Mouse (Mus musculus): Measurements from ENCODE around the gene Cntnap5b. TPM values are rescaled to one million over a fixed set of nuclear protein-coding genes. Genes with fewer than 3 reads are reported as not detected.
"Not testable (repeated sequence)": the region's sequence is repeated elsewhere in the genome, so short reads cannot be mapped to it uniquely, and the experiment has no call there.

The Cntnap5b gene
- not detected in 2 replicates for total RNA-seq (2017)

- ATAC-seq (ENCODE audit: extremely low read depth, insufficient number of reproducible peaks, low FRiP score, poor library complexity, severe bottlenecking) = no peak
These were observed at the start of gene Cntnap5b for GRCm38 (mm10) chr1:99772614-99773013. Gene Cntnap5b, plus strand, starts transcription at chr1:99772765.

- no peak for ATAC-seq (ENCODE audit: extremely low read depth, insufficient number of reproducible peaks, low FRiP score, poor library complexity, severe bottlenecking)
These were observed 12.6 kb upstream of the Cntnap5b start for GRCm38 (mm10) chr1:99759996-99760395.

GRCm38 (mm10) chr1:99772183-99772582, 382 bp upstream of the Cntnap5b start:
- no peak for ATAC-seq (ENCODE audit: extremely low read depth, insufficient number of reproducible peaks, low FRiP score, poor library complexity, severe bottlenecking)

DNA sequence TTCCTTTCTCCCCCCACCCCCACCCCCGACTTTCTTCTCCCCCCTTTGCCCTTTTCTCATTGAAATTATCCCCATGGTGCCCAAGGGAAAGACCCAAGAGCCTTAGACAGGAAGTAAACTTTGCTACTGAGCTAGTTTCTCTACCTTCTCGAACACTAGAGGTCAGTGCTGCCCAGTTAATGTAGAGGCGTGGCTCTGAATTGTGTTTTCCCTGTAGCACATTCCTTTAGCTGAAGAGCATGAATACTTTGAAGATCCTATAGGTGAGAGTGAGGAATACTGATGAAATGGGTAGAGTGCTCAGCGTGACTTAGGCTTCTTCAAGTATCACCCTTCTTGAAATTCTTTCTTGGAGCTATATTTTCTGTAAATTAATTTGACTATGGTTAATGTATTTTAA, 1.6 kb downstream of the Cntnap5b start:
- no peak for ATAC-seq (ENCODE audit: extremely low read depth, insufficient number of reproducible peaks, low FRiP score, poor library complexity, severe bottlenecking)

DNA sequence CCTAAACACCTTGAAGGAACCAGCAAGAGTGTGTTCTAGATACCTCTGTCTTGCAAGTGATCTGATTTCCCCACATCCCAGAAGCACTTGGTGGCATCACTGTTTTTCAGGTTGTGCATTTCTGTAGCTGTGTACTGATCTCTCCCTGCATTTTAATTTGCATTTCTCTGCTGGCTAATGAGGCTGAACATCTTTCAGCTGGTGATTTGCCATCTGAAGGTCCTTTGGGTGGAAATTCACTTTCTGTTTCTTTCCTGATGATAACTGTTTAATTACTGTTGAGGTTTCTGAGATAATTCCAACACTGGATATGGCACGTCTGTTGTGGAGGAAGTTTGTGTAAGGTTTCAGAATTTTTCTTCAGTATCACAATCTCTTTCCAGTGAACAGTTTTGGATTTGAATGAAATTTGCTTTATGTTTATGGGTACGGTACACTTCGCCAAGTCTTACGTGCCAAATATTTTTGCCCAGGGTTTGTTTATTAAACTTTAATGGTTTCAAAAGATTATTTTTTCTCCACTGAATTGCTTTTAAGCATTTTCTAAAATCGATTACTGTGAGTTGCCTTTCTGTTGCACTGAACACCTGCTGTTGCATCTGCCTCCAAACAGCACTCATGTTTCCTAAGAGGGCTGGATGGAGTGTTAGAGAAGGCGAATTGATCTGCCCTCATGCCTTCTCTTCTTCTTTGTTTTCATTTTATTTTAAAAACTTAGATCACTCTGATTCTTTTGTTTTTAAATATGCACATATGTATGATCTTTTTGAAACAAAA, 41.0 kb downstream of the Cntnap5b start:
- ATAC-seq (ENCODE audit: extremely low read depth, insufficient number of reproducible peaks, low FRiP score, poor library complexity, severe bottlenecking) = no peak

- no peak for ATAC-seq (ENCODE audit: extremely low read depth, insufficient number of reproducible peaks, low FRiP score, poor library complexity, severe bottlenecking)
These were observed 99.8 kb downstream of the Cntnap5b start for GRCm38 (mm10) chr1:99872344-99872743.

DNA sequence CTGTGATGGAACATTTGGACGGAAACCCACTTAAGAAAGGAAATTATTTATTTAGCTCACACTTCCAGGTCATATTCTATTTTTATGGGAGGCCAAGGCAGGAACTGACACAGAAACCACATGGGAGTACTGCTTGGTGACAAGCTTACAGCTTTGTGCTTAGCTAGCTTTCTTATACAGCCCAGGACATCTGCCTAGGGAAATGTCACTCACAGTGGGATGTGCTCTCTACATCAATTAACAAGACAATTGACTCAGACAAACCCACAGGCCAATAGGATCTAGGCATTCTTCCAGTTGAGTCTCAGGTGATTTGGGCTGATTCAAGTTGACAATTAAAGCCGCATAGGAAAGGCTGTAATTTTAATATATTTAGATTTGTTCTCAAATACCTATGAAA, 135.2 kb downstream of the Cntnap5b start:
- ATAC-seq (ENCODE audit: extremely low read depth, insufficient number of reproducible peaks, low FRiP score, poor library complexity, severe bottlenecking) = no peak

DNA sequence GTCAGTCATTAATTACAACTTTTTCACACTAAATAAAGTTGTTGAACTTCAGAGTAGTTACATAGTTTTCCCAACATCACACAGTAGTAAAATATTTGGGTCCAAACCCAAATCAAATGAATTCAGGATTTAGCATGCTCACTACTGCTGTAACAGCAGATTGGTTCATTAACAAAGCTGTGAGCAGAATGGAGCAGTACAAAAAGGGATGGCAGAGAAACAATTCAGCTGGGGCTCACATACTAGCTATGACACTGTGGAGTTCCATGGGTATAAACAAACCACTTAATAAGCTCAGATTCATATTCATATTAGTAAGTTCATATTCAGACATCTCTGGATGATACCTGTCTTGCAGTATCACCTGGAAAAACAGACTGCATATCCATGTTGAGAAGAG, 170.9 kb downstream of the Cntnap5b start:
- ATAC-seq (ENCODE audit: extremely low read depth, insufficient number of reproducible peaks, low FRiP score, poor library complexity, severe bottlenecking) = no peak

DNA sequence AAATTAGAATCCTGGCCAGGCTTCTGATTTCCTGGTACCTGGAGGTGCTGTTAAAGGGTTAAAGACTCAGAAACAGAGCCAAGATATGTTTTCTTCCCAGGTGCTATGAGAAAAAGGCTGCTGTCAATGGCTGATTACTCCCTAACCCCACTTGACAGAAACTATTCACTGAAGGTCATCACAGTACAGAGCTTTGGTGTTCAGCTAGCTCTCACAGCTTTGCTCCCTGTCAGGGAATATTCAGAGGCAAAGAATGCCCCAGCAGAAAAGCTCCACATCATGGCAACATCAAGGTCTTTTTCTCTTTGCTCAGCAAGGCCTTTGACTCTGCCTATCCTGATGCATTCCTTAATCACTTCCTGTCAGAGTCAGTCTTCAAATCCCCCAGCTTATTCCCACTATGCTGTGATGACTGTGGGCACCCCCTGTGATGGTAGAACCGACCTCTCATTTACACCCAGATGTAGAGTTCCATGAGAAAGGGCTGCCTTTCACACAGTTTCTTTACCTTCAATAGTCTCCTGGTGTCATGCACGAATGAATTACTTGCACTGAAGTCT, 186.9 kb downstream of the Cntnap5b start:
- no peak for ATAC-seq (ENCODE audit: extremely low read depth, insufficient number of reproducible peaks, low FRiP score, poor library complexity, severe bottlenecking)

- no peak for ATAC-seq (ENCODE audit: extremely low read depth, insufficient number of reproducible peaks, low FRiP score, poor library complexity, severe bottlenecking)
These were observed 194.9 kb downstream of the Cntnap5b start for GRCm38 (mm10) chr1:99967300-99968089.

- no peak for ATAC-seq (ENCODE audit: extremely low read depth, insufficient number of reproducible peaks, low FRiP score, poor library complexity, severe bottlenecking)
These were observed 197.9 kb downstream of the Cntnap5b start for GRCm38 (mm10) chr1:99970184-99971086.

DNA sequence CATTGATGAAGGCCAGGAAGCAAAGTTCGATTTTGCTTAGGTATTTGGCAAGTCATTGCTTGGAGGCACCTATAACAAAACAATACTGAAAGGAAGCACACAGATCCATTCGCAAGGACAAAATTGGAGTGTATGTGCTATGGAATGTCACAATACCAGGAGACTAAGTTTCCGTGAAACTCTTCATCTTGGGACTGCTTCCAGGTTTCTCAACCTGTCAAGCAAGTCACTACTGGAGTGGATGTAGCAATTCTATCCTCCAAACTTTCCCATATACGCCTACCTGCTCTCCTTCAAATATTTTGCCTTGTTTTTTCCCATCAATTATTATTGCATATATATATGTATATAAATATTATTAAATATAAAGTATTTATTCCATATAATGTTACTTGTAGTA, 228.7 kb downstream of the Cntnap5b start:
- ATAC-seq (ENCODE audit: extremely low read depth, insufficient number of reproducible peaks, low FRiP score, poor library complexity, severe bottlenecking) = not testable (repeated sequence)

GRCm38 (mm10) chr1:100006021-100006745, 233.6 kb downstream of the Cntnap5b start:
- ATAC-seq (ENCODE audit: extremely low read depth, insufficient number of reproducible peaks, low FRiP score, poor library complexity, severe bottlenecking) = no peak

DNA sequence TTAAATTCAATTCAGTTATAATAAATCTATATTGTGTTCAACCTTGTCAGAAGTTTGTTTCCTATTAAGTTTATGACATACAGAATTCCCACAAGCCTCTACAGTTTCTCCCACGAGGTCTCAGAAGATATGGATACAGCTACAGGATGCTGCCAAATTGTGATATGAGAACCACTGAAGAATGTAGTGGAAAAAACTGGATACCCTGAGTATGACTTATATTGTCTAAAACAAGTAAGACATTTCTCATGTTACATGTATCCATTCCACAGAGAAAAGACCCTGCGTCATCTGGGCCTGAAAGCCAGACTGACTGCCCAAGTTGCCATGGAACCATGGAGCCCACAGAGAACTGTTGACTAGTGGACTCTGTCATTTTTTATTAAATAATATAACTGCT, 269.2 kb downstream of the Cntnap5b start:
- no peak for ATAC-seq (ENCODE audit: extremely low read depth, insufficient number of reproducible peaks, low FRiP score, poor library complexity, severe bottlenecking)

DNA sequence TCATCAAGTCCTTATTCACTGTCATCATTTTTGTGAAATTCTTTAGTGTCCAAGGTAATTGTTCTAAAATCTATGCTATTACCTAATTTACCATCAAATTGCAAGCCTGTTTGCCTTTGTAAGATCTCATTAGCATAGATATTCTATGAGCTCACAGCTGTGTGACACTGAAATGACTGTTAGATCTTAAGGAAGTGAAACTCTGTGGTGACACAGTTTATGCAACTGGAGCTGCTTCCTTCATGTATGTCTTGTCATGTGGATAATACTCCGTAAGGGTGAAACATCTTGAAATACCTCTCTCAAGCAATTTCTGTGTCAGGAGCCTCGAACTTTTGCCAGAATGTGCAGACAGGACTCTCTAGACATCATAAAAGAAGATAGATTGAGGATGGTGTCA, 307.2 kb downstream of the Cntnap5b start:
- ATAC-seq (ENCODE audit: extremely low read depth, insufficient number of reproducible peaks, low FRiP score, poor library complexity, severe bottlenecking) = peak; percentile 92

GRCm38 (mm10) chr1:100100516-100100915, 328.0 kb downstream of the Cntnap5b start:
- ATAC-seq (ENCODE audit: extremely low read depth, insufficient number of reproducible peaks, low FRiP score, poor library complexity, severe bottlenecking) = no peak

- no peak for ATAC-seq (ENCODE audit: extremely low read depth, insufficient number of reproducible peaks, low FRiP score, poor library complexity, severe bottlenecking)
These were observed 328.5 kb downstream of the Cntnap5b start for GRCm38 (mm10) chr1:100101017-100101416.

DNA sequence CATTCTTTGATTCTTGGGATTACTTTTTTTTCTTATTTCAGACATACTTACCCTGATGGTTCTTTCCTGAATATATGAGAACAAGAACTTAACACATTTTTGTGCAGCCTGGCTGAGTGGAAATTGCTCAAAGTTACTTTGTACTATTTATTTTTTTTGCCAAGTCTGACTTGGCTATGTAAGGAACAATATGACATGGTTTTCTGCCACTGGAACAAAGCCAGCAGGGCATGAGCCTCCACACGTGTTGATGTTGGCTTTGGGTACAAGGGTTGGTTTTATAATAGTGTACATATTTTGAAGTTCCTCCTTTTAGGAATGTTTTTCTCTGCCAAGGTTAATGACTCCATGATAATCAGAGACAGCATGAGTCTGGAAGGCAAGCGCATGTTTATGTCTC, 331.8 kb downstream of the Cntnap5b start:
- ATAC-seq (ENCODE audit: extremely low read depth, insufficient number of reproducible peaks, low FRiP score, poor library complexity, severe bottlenecking) = no peak
